Mouse (Mus musculus): ENCODE results near the gene Gmppa.

Gene Gmppa

GRCm38 (mm10) chr1:75478916-75479634 lies 43.3 kb downstream of the Gmppa start, which contains the start of the genes Chpf and Tmem198:
Gene Chpf, minus strand, starts transcription at chr1:75479307.
Gene Tmem198, plus strand, starts transcription at chr1:75479532.
- H3K36me3 ChIP-seq (ENCODE audit: control insufficient read depth, insufficient read depth, low read length, poor library complexity, severe bottlenecking) = 0 out of 2 replicates have a peak, but pooled peaks cover 2% of the 10 kb centered on the region
- peak; percentile 96 for DNase-seq (ENCODE audit: low read depth, low spot score)
- H3K27me3 ChIP-seq (ENCODE audit: control insufficient read depth, insufficient read depth, low read length, poor library complexity, severe bottlenecking) = no peaks in the 10 kb centered on the region

GRCm38 (mm10) chr1:75479635-75479989 lies 43.9 kb downstream of the Gmppa start:
- no peak for DNase-seq (ENCODE audit: low read depth, low spot score)
- 0 out of 2 replicates have a peak, but pooled peaks cover 2% of the 10 kb centered on the region for H3K36me3 ChIP-seq (ENCODE audit: control insufficient read depth, insufficient read depth, low read length, poor library complexity, severe bottlenecking)

GRCm38 (mm10) chr1:75480036-75480435 lies 44.3 kb downstream of the Gmppa start:
- 0 out of 2 replicates have a peak, but pooled peaks cover 2% of the 10 kb centered on the region for H3K36me3 ChIP-seq (ENCODE audit: control insufficient read depth, insufficient read depth, low read length, poor library complexity, severe bottlenecking)
- DNase-seq (ENCODE audit: low read depth, low spot score) = no peak

More at GRCm38 (mm10) chr1:75479635-75479989, 43.9 kb downstream of the Gmppa start:
- no peaks in the 10 kb centered on the region for H3K27me3 ChIP-seq (ENCODE audit: control insufficient read depth, insufficient read depth, low read length, poor library complexity, severe bottlenecking)

GRCm38 (mm10) chr1:75480735-75481134 lies 45.0 kb downstream of the Gmppa start:
- DNase-seq (ENCODE audit: low read depth, low spot score) = no peak
- H3K36me3 ChIP-seq (ENCODE audit: control insufficient read depth, insufficient read depth, low read length, poor library complexity, severe bottlenecking) = 0 out of 2 replicates have a peak, but pooled peaks cover 2% of the 10 kb centered on the region
- H3K27me3 ChIP-seq (ENCODE audit: control insufficient read depth, insufficient read depth, low read length, poor library complexity, severe bottlenecking) = no peaks in the 10 kb centered on the region

More at GRCm38 (mm10) chr1:75480036-75480435, 44.3 kb downstream of the Gmppa start:
- no peaks in the 10 kb centered on the region for H3K27me3 ChIP-seq (ENCODE audit: control insufficient read depth, insufficient read depth, low read length, poor library complexity, severe bottlenecking)

GRCm38 (mm10) chr1:75486561-75486960 lies 50.8 kb downstream of the Gmppa start:
- Histone ChIP-seq H3K27me3 (ENCODE audit: control insufficient read depth, insufficient read depth, low read length, poor library complexity, severe bottlenecking) (no peaks in the 10 kb centered on the region), H3K36me3 (ENCODE audit: control insufficient read depth, insufficient read depth, low read length, poor library complexity, severe bottlenecking) (no peaks in the 10 kb centered on the region)
- DNase-seq (ENCODE audit: low read depth, low spot score) = peak; percentile 16

GRCm38 (mm10) chr1:75487040-75487404 lies 51.3 kb downstream of the Gmppa start:
- Histone ChIP-seq H3K27me3 (ENCODE audit: control insufficient read depth, insufficient read depth, low read length, poor library complexity, severe bottlenecking) (no peaks in the 10 kb centered on the region), H3K36me3 (ENCODE audit: control insufficient read depth, insufficient read depth, low read length, poor library complexity, severe bottlenecking) (no peaks in the 10 kb centered on the region)
- no peak for DNase-seq (ENCODE audit: low read depth, low spot score)

- Histone ChIP-seq H3K36me3 (ENCODE audit: control insufficient read depth, insufficient read depth, low read length, poor library complexity, severe bottlenecking) (no peaks in the 10 kb centered on the region), H3K27me3 (ENCODE audit: control insufficient read depth, insufficient read depth, low read length, poor library complexity, severe bottlenecking) (no peaks in the 10 kb centered on the region)
- peak; percentile 57 for DNase-seq (ENCODE audit: low read depth, low spot score)
Measured at GRCm38 (mm10) chr1:75487405-75488161, 51.9 kb downstream of the Gmppa start.

- H3K27me3 ChIP-seq (ENCODE audit: control insufficient read depth, insufficient read depth, low read length, poor library complexity, severe bottlenecking) = no peaks in the 10 kb centered on the region
- H3K36me3 ChIP-seq (ENCODE audit: control insufficient read depth, insufficient read depth, low read length, poor library complexity, severe bottlenecking) = no peaks in the 10 kb centered on the region
- no peak for DNase-seq (ENCODE audit: low read depth, low spot score)
Measured at GRCm38 (mm10) chr1:75490785-75491551, 55.2 kb downstream of the Gmppa start.

GRCm38 (mm10) chr1:75492579-75493170 lies 56.9 kb downstream of the Gmppa start:
- H3K36me3 ChIP-seq (ENCODE audit: control insufficient read depth, insufficient read depth, low read length, poor library complexity, severe bottlenecking) = no peaks in the 10 kb centered on the region
- DNase-seq (ENCODE audit: low read depth, low spot score) = no peak
- no peaks in the 10 kb centered on the region for H3K27me3 ChIP-seq (ENCODE audit: control insufficient read depth, insufficient read depth, low read length, poor library complexity, severe bottlenecking)
